Mouse (Mus musculus) effector memory CD4-positive, alpha-beta T cell, adult 7 months (primary cell): ENCODE results near the gene Ubap2l. TPM values are rescaled to one million over a fixed set of nuclear protein-coding genes. Genes with fewer than 3 reads are reported as not detected.

Source experiments
- polyA plus RNA-seq: library from polyadenylated mRNA; unstranded; fragments of 100-300 nt; shearing (Covaris generic); gene quantifications from one replicate; pipeline ENCODE4 v1.2.1, GENCODE M21; 2017

Gene Ubap2l
- 177 TPM for polyA plus RNA-seq

GRCm38 (mm10) chr3:90052351-90053241 is at the start of gene Ubap2l:
Gene Ubap2l, minus strand, starts transcription at chr3:90052628.

GRCm38 (mm10) chr3:90072294-90072693 is 19.9 kb upstream of the Ubap2l start, which contains the start of gene Tpm3:
Gene Tpm3, plus strand, starts transcription at chr3:90072649.

GRCm38 (mm10) chr3:90051441-90052350 is 732 bp downstream of the Ubap2l start, which contains the start of gene 4933434E20Rik:
Gene 4933434E20Rik, plus strand, starts transcription at chr3:90051636.

GRCm38 (mm10) chr3:89998612-89999054 is 53.8 kb downstream of the Ubap2l start, which contains the start of gene Hax1:
Gene Hax1, minus strand, starts transcription at chr3:89998780.

GRCm38 (mm10) chr3:89963221-89963763 is 89.1 kb downstream of the Ubap2l start, which contains the start of gene Atp8b2:
Gene Atp8b2, minus strand, starts transcription at chr3:89963508.

Other genes starting within 250 kb of the Ubap2l start
- gene She, start 221.3 kb downstream of the Ubap2l start, polyA plus RNA-seq = 0.43 TPM
- 18.1 TPM for gene Il6ra, start 139.4 kb downstream of the Ubap2l start, polyA plus RNA-seq
- gene Atp8b2, start 89.1 kb downstream of the Ubap2l start, polyA plus RNA-seq = 58.6 TPM
- 85.7 TPM for gene Hax1, start 53.8 kb downstream of the Ubap2l start, polyA plus RNA-seq
- 108 TPM for gene 4933434E20Rik, start 992 bp downstream of the Ubap2l start, polyA plus RNA-seq
- 905 TPM for gene Tpm3, start 20.0 kb upstream of the Ubap2l start, polyA plus RNA-seq
- 0.09 TPM for gene Nup210l, start 51.5 kb upstream of the Ubap2l start, polyA plus RNA-seq
- gene Rps27, start 161.0 kb upstream of the Ubap2l start, polyA plus RNA-seq = 3,227 TPM
- gene Rab13, start 161.1 kb upstream of the Ubap2l start, polyA plus RNA-seq = 0.91 TPM
- gene Jtb, start 179.0 kb upstream of the Ubap2l start, polyA plus RNA-seq = 161 TPM
- not detected for gene Creb3l4, start 190.9 kb upstream of the Ubap2l start, polyA plus RNA-seq
- 1.5 TPM for gene Slc39a1, start 195.5 kb upstream of the Ubap2l start, polyA plus RNA-seq
- 108 TPM for gene Crtc2, start 201.5 kb upstream of the Ubap2l start, polyA plus RNA-seq
- gene Dennd4b, start 212.6 kb upstream of the Ubap2l start, polyA plus RNA-seq = 29.0 TPM
- 9.5 TPM for gene Gatad2b, start 240.6 kb upstream of the Ubap2l start, polyA plus RNA-seq